ENCODE assay signal across 21 mouse cellular contexts in genomic region chr8:117082947-117083559, GRCm38 (mm10). TPM values are rescaled to one million over a fixed set of nuclear protein-coding genes. Genes with fewer than 3 reads are reported as not detected.
DNase-seq lines count a peak whose midpoint lies in the region; ATAC-seq and TF ChIP-seq lines count a peak whose summit lies in the region.
"Had no signal": no experiment of that assay in that cellular context is flagged by ENCODE, and none has a peak within 500 bp of the region (broad histone marks: within the 10 kb centered on the region; RNA-seq: fewer than 3 reads in every experiment).

No protein-coding gene starts in this region.

- no peaks in the 10 kb centered on the region for H3K9me3 ChIP-seq in hindbrain, postnatal 0 days (ENCODE audit: low read length)
- no peaks in the 10 kb centered on the region for H3K9me3 ChIP-seq in hindbrain, embryonic 12.5 days (replicated peaks)
- H3K9me3 ChIP-seq in liver, embryonic 12.5 days (replicated peaks): no peaks in the 10 kb centered on the region
- H3K9me3 ChIP-seq: embryonic facial prominence, embryonic 15.5 days; forebrain, embryonic 13.5 days; kidney, embryonic 15.5 days; limb, embryonic 15.5 days; midbrain, embryonic 15.5 days; neural tube, embryonic 12.5 days; stomach, embryonic 15.5 days had no signal

- ATAC-seq in hindbrain, postnatal 0 days: no peak
- no peak for ATAC-seq in hindbrain, embryonic 12.5 days (ENCODE audit: low FRiP score)
- ATAC-seq in liver, embryonic 12.5 days: peak; percentile 63
- ATAC-seq in megakaryocyte-erythroid progenitor cell, adult 5-6 weeks (replicated peaks; ENCODE audit: low FRiP score, low TSS enrichment, poor library complexity, severe bottlenecking): peak; percentile 73
- ATAC-seq: forebrain, embryonic 13.5 days; midbrain, embryonic 15.5 days had no signal

- DNase-seq in hindbrain, postnatal 0 days (ENCODE audit: low spot score): no peak
- peak; percentile 29 for DNase-seq in c-Kit-negative CD71-positive TER-119-positive erythroid progenitor cells, embryonic 14.5 days (ENCODE audit: low read depth, low spot score)
- DNase-seq in heart, postnatal 10 days: no peak
- DNase-seq in cerebellum, adult 2 months: no peak
- no peak for DNase-seq in neural tube, embryonic 10.5 days (ENCODE audit: extremely low spot score, low spot score)
- DNase-seq: B cell, adult 2 months; cerebellum, adult 9-10 months; heart, adult 18-20 months; heart, postnatal 14 days; lung, postnatal 36 days had no signal

- no peaks in the 10 kb centered on the region for H3K36me3 ChIP-seq in hindbrain, postnatal 0 days (ENCODE audit: insufficient read depth, low read length)
- H3K36me3 ChIP-seq in hindbrain, embryonic 12.5 days: no peaks in the 10 kb centered on the region
- H3K36me3 ChIP-seq in liver, embryonic 12.5 days: no peaks in the 10 kb centered on the region
- H3K36me3 ChIP-seq: embryonic facial prominence, embryonic 15.5 days; kidney, embryonic 15.5 days; limb, embryonic 15.5 days; midbrain, embryonic 15.5 days; neural tube, embryonic 12.5 days; stomach, embryonic 15.5 days had no signal

- peak; percentile 25; the same call in 1 of the 2 replicates for TF ChIP-seq CTCF in hindbrain, postnatal 0 days (IDR thresholded peaks at IDR 0.05; ENCODE audit: low read depth)
- no peak for TF ChIP-seq CTCF in cerebellum, adult 2 months (IDR thresholded peaks at IDR 0.05; ENCODE audit: borderline replicate concordance, insufficient read depth, low read depth, low read length)

- WGBS in hindbrain, postnatal 0 days: 72% methylated on average over 9 of the region's 9 CpGs
- WGBS in hindbrain, embryonic 12.5 days: 84% methylated on average over 9 of the region's 9 CpGs
- 15% methylated on average over 9 of the region's 9 CpGs for WGBS in liver, embryonic 12.5 days (ENCODE audit: insufficient replicate concordance)
- WGBS in cerebellum, adult 2 months: 75% methylated on average over 9 of the region's 9 CpGs

- H3K27ac ChIP-seq in hindbrain, postnatal 0 days: no peak overlapping the region
- no peak overlapping the region for H3K27ac ChIP-seq in hindbrain, embryonic 12.5 days
- H3K27ac ChIP-seq in liver, embryonic 12.5 days: peak overlapping the region; percentile 76
- no peak overlapping the region for H3K27ac ChIP-seq in cerebellum, adult 2 months (ENCODE audit: insufficient read depth, low read length)
- H3K27ac ChIP-seq: embryonic facial prominence, embryonic 15.5 days; forebrain, embryonic 13.5 days; kidney, embryonic 15.5 days; limb, embryonic 15.5 days; midbrain, embryonic 15.5 days; neural tube, embryonic 12.5 days; stomach, embryonic 15.5 days had no signal

- intact Hi-C loops in heart, postnatal 10 days (cut with DNase I): no loop called here

- no peaks in the 10 kb centered on the region for H3K27me3 ChIP-seq in hindbrain, postnatal 0 days (ENCODE audit: insufficient read depth, low read length)
- H3K27me3 ChIP-seq in hindbrain, embryonic 12.5 days: no peaks in the 10 kb centered on the region
- H3K27me3 ChIP-seq in liver, embryonic 12.5 days (replicated peaks): peaks cover 14% of the 10 kb centered on the region; the same call in 1 of the 2 replicates
- H3K27me3 ChIP-seq in cerebellum, adult 2 months (ENCODE audit: control insufficient read depth, insufficient read depth, low read length): no peaks in the 10 kb centered on the region
- H3K27me3 ChIP-seq: embryonic facial prominence, embryonic 15.5 days; forebrain, embryonic 13.5 days; kidney, embryonic 15.5 days; limb, embryonic 15.5 days; midbrain, embryonic 15.5 days; neural tube, embryonic 12.5 days had no signal

- H3K4me3 ChIP-seq in hindbrain, postnatal 0 days (ENCODE audit: low read length): no peak overlapping the region
- H3K4me3 ChIP-seq in hindbrain, embryonic 12.5 days: no peak overlapping the region
- no peak overlapping the region for H3K4me3 ChIP-seq in liver, embryonic 12.5 days
- H3K4me3 ChIP-seq in cerebellum, adult 2 months (replicated peaks; ENCODE audit: insufficient read depth, low read depth, low read length): no peak overlapping the region
- H3K4me3 ChIP-seq: embryonic facial prominence, embryonic 15.5 days; forebrain, embryonic 13.5 days; kidney, embryonic 15.5 days; limb, embryonic 15.5 days; midbrain, embryonic 15.5 days; neural tube, embryonic 12.5 days; stomach, embryonic 15.5 days had no signal

- no peak overlapping the region for H3K4me2 ChIP-seq in hindbrain, postnatal 0 days (ENCODE audit: low read depth, low read length)
- H3K4me2 ChIP-seq in hindbrain, embryonic 12.5 days (replicated peaks): no peak overlapping the region
- peak overlapping the region; percentile 43 for H3K4me2 ChIP-seq in liver, embryonic 12.5 days
- H3K4me2 ChIP-seq: embryonic facial prominence, embryonic 15.5 days; forebrain, embryonic 13.5 days; kidney, embryonic 15.5 days; limb, embryonic 15.5 days; midbrain, embryonic 15.5 days; neural tube, embryonic 12.5 days; stomach, embryonic 15.5 days had no signal

- no peak for TF ChIP-seq POLR2A in cerebellum, adult 2 months (IDR thresholded peaks at IDR 0.05; ENCODE audit: borderline replicate concordance, insufficient read depth, low read length)

- H3K9ac ChIP-seq in hindbrain, postnatal 0 days (replicated peaks; ENCODE audit: low read length): no peak overlapping the region
- no peak overlapping the region for H3K9ac ChIP-seq in hindbrain, embryonic 12.5 days
- H3K9ac ChIP-seq in liver, embryonic 12.5 days: peak overlapping the region; percentile 28
- H3K9ac ChIP-seq: embryonic facial prominence, embryonic 15.5 days; forebrain, embryonic 13.5 days; kidney, embryonic 15.5 days; limb, embryonic 15.5 days; midbrain, embryonic 15.5 days; neural tube, embryonic 12.5 days; stomach, embryonic 15.5 days had no signal

- H3K4me1 ChIP-seq in hindbrain, postnatal 0 days (ENCODE audit: insufficient read depth, low read length): no peaks in the 10 kb centered on the region
- no peaks in the 10 kb centered on the region for H3K4me1 ChIP-seq in hindbrain, embryonic 12.5 days
- H3K4me1 ChIP-seq in liver, embryonic 12.5 days: peaks cover 74% of the 10 kb centered on the region
- H3K4me1 ChIP-seq in cerebellum, adult 2 months (ENCODE audit: control insufficient read depth, insufficient read depth, low read length): no peaks in the 10 kb centered on the region
- H3K4me1 ChIP-seq: embryonic facial prominence, embryonic 15.5 days; forebrain, embryonic 13.5 days; kidney, embryonic 15.5 days; limb, embryonic 15.5 days; midbrain, embryonic 15.5 days; neural tube, embryonic 12.5 days; stomach, embryonic 15.5 days had no signal

RNA-seq across cellular contexts. Expression of gene Pkd1l2, which starts 0.8 kb away (rescaled TPM):
- 0.22 and 2.0 TPM in 2 replicates for total RNA-seq in hindbrain, postnatal 0 days (2014; rRNA removed)
- 0.05 and 0.06 TPM in 2 replicates for polyA plus RNA-seq in hindbrain, postnatal 0 days (2015; fragmentation: Nextera tagmentation; extraction: Ambion mirVana)
- not detected in 2 replicates for polyA plus RNA-seq in hindbrain, embryonic 12.5 days (2016; fragmentation: Nextera tagmentation; extraction: Ambion mirVana)
- 0.01 and 0.02 TPM in 2 replicates for polyA plus RNA-seq in liver, embryonic 12.5 days (2016; fragmentation: Nextera tagmentation; extraction: Ambion mirVana)
- total RNA-seq in megakaryocyte-erythroid progenitor cell, adult 5-6 weeks (2014; fragmentation: Nextera tagmentation): 0.42 TPM in 1 of 2 replicates, not detected in the other
- total RNA-seq in megakaryocyte-erythroid progenitor cell, adult 5-6 weeks (2017): not detected in 2 replicates
- total RNA-seq in heart, postnatal 10 days (2021): under 1 TPM in 1 of 2 experiments, not detected in 1; 0.17 TPM
- polyA plus RNA-seq in cerebellum, adult 2 months (2012; rRNA removed): 0.02 and 0.06 TPM in 2 replicates
- total RNA-seq: heart, adult 18-20 months; heart, postnatal 14 days had no signal
- polyA plus RNA-seq: forebrain, embryonic 13.5 days; intestine, embryonic 14.5 days; midbrain, embryonic 15.5 days had no signal

RNA-seq across cellular contexts. Expression of gene Bco1, which starts 12.6 kb away (rescaled TPM):
- total RNA-seq in hindbrain, postnatal 0 days (2014; rRNA removed): 0.11 and 0.21 TPM in 2 replicates
- polyA plus RNA-seq in hindbrain, postnatal 0 days (2015; fragmentation: Nextera tagmentation; extraction: Ambion mirVana): 0.32 and 0.39 TPM in 2 replicates
- 0.17 and 0.33 TPM in 2 replicates for polyA plus RNA-seq in hindbrain, embryonic 12.5 days (2016; fragmentation: Nextera tagmentation; extraction: Ambion mirVana)
- 10.3 and 10.8 TPM in 2 replicates for polyA plus RNA-seq in liver, embryonic 12.5 days (2016; fragmentation: Nextera tagmentation; extraction: Ambion mirVana)
- total RNA-seq in megakaryocyte-erythroid progenitor cell, adult 5-6 weeks (2014; fragmentation: Nextera tagmentation): 1.8 TPM in 1 of 2 replicates, not detected in the other
- 0.08 and 0.09 TPM in 2 replicates for total RNA-seq in megakaryocyte-erythroid progenitor cell, adult 5-6 weeks (2017)
- total RNA-seq in heart, postnatal 10 days (2021): under 1 TPM in 1 of 2 experiments, not detected in 1; 0.14 TPM
- 0.07 and 0.08 TPM in 2 replicates for polyA plus RNA-seq in cerebellum, adult 2 months (2012; rRNA removed)
- total RNA-seq: heart, postnatal 14 days had no signal
- polyA plus RNA-seq: forebrain, embryonic 13.5 days had no signal

Comparison
In these comparisons a context has a peak if more than half of its experiments do, and no peak if none do; other contexts are left out.
1. ATAC-seq: peak in liver, embryonic 12.5 days (single experiment) and megakaryocyte-erythroid progenitor cell, adult 5-6 weeks (single experiment); none in hindbrain, postnatal 0 days (single experiment) and hindbrain, embryonic 12.5 days (single experiment).